ENCODE assay signal across 8 mouse cellular contexts in the genomic region with DNA sequence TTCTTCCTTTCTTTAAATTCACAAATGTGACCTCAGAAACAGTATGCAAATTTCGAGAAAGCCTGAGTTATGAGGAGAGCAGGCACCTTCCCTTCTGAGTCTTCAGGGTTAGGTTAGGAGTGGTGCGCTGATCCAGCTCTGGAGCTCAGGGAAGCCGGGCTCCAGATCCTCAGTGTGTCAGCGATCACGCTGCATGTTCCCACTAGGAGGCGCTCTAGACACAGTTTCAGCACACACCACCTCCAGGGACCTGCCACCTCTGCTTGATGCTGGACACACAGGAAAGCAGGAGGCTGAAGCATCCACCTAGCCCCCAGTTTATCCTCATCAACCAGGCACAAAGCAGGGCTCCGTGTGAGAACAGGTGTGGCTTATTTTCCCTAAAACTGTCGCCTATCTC.
DNase-seq lines count a peak whose midpoint lies in the region; TF ChIP-seq lines count a peak whose summit lies in the region.

No protein-coding gene starts in this region.

- DNase-seq in ES-CJ7 (ENCODE audit: low read depth, low spot score), result peak; percentile 74
- DNase-seq in heart, postnatal 4 days, result peak; percentile 78
- peak; percentile 62 for DNase-seq in layer of hippocampus, adult 9-11 months
- peak; percentile 67 for DNase-seq in lung, postnatal 14 days
- DNase-seq in right cerebral cortex, adult 18-20 months, result peak; percentile 75
- DNase-seq in urinary bladder, postnatal 10 days (ENCODE audit: low spot score), result peak; percentile 20

- H3K4me1 ChIP-seq in bone marrow macrophage, adult 2 months (ENCODE audit: control insufficient read depth, insufficient read depth, low read length), result no peaks in the 10 kb centered on the region
- no peaks in the 10 kb centered on the region for H3K4me1 ChIP-seq in embryonic fibroblast, embryonic 13.5 days (ENCODE audit: control insufficient read depth, insufficient read depth, low read length)

- TF ChIP-seq CTCF in bone marrow macrophage, adult 2 months (IDR thresholded peaks at IDR 0.05; ENCODE audit: low read depth, low read length), result peak; percentile 47
- peak; percentile 88 for TF ChIP-seq CTCF in embryonic fibroblast, embryonic 13.5 days (IDR thresholded peaks at IDR 0.05; ENCODE audit: borderline replicate concordance, insufficient read depth, low read length)

- no peak overlapping the region for H3K27ac ChIP-seq in bone marrow macrophage, adult 2 months (ENCODE audit: insufficient read depth, low read depth, low read length)
- H3K27ac ChIP-seq in embryonic fibroblast, embryonic 13.5 days (ENCODE audit: insufficient read depth, low read length), result no peak overlapping the region

- H3K4me3 ChIP-seq in bone marrow macrophage, adult 2 months (ENCODE audit: insufficient read depth, low read length), result no peak overlapping the region
- H3K4me3 ChIP-seq in embryonic fibroblast, embryonic 13.5 days (ENCODE audit: insufficient read depth, low read length), result no peak overlapping the region

- no peak for TF ChIP-seq POLR2A in bone marrow macrophage, adult 2 months (IDR thresholded peaks at IDR 0.05; ENCODE audit: borderline replicate concordance, low read depth, low read length)
- TF ChIP-seq POLR2A in embryonic fibroblast, embryonic 13.5 days (IDR thresholded peaks at IDR 0.05; ENCODE audit: low read depth, low read length), result no peak

Comparison
In these comparisons a context has a peak if more than half of its experiments do, and no peak if none do; other contexts are left out.
1. DNase-seq: peak in every context shown above with its lines; median percentile 78 in heart, postnatal 4 days; 75 in right cerebral cortex, adult 18-20 months; 74 in ES-CJ7; 67 in lung, postnatal 14 days; 62 in layer of hippocampus, adult 9-11 months; 20 in urinary bladder, postnatal 10 days.